ENCODE assay signal across 38 mouse cellular contexts in the genomic region with DNA sequence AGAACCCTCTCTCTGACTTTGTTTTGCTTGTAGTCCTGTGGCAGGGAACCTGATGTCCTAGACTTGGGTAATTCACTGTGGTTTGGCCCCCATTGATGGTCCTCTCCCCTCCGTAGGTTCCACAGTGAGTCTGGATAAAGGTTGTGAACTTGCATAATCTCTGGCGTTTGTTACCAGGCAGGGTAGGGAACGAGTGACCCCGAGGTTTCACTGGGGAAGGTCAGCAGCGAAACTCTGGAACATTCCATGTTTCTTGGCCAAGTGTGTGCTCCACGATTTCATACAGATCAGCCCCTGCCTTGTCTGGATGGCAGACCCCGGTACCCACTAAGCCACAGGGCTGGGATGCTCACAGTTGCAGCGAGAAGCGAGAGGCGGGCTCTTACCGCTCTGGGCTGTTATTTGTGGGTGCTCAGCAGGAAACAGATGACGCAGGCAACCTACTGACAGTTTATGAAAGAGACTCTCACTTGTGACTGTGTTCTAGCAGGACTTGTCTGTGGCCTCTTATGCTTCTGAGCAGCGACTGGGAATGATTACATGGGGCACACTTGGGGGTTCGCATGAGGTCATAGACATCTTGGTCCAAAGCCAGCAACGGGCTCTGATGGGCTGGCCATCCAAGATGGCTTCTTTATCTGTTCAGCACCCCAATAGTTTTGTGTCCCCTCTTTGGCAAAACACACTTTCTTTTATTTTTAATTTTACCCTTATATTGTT. TPM values are rescaled to one million over a fixed set of nuclear protein-coding genes. Genes with fewer than 3 reads are reported as not detected.
DNase-seq lines count a peak whose midpoint lies in the region; ATAC-seq and TF ChIP-seq lines count a peak whose summit lies in the region.
"Had no signal": no experiment of that assay in that cellular context is flagged by ENCODE, and none has a peak within 500 bp of the region (broad histone marks: within the 10 kb centered on the region; RNA-seq: fewer than 3 reads in every experiment).

No protein-coding gene starts in this region.

- no peaks in the 10 kb centered on the region for H3K36me3 ChIP-seq in liver, adult 2 months (ENCODE audit: control insufficient read depth, insufficient read depth, low read length)
- no peaks in the 10 kb centered on the region for H3K36me3 ChIP-seq in liver, embryonic 12.5 days
- H3K36me3 ChIP-seq: embryonic facial prominence, embryonic 12.5 days; heart, embryonic 10.5 days; heart, embryonic 15.5 days; hindbrain, embryonic 12.5 days; liver, embryonic 15.5 days; lung, embryonic 15.5 days; midbrain, embryonic 10.5 days; midbrain, embryonic 15.5 days; neural tube, embryonic 15.5 days had no signal

- TF ChIP-seq CTCF in liver, adult 2 months (IDR thresholded peaks at IDR 0.05; ENCODE audit: low read depth, low read length) = no peak

- H3K79me2 ChIP-seq in liver, adult 2 months (ENCODE audit: control insufficient read depth, insufficient read depth, low read length) = no peaks in the 10 kb centered on the region

- TF ChIP-seq POLR2A in liver, adult 2 months (IDR thresholded peaks at IDR 0.05; ENCODE audit: extremely low read depth, insufficient read depth, low read length) = no peak

- peak overlapping the region; percentile 85 for H3K27ac ChIP-seq in liver, adult 2 months (replicated peaks; ENCODE audit: insufficient read depth, low read depth, low read length)
- H3K27ac ChIP-seq in liver, embryonic 12.5 days = no peak overlapping the region
- H3K27ac ChIP-seq: embryonic facial prominence, embryonic 12.5 days; heart, embryonic 10.5 days; heart, embryonic 15.5 days; hindbrain, embryonic 12.5 days; kidney, postnatal 0 days; liver, embryonic 15.5 days; lung, embryonic 15.5 days; midbrain, embryonic 10.5 days; midbrain, embryonic 15.5 days had no signal

- peak; percentile 34 to 45 for DNase-seq in cerebellum, postnatal 25 days
- no peak for DNase-seq in cerebellum, adult 9-11 months
- DNase-seq in liver, adult 2 months (ENCODE audit: extremely low read depth, low read depth, low spot score) = peak; percentile 94
- DNase-seq in thymus, postnatal 10 days (ENCODE audit: low spot score in 2 of 2) = peak; percentile 11 to 17
- DNase-seq in thymus, postnatal 4 days = peak; percentile 40
- DNase-seq in urinary bladder, postnatal 4 days (ENCODE audit: low spot score in 2 of 2) = no peak
- DNase-seq: adrenal gland, adult 2 months; adrenal gland, postnatal 36 days; gastrocnemius, postnatal 14 days; heart, postnatal 36 days; kidney, adult 8-10 months; layer of hippocampus, adult 9-11 months; retina, postnatal 1 day; right cerebral cortex, postnatal 14 days had no signal

- peaks cover 30% of the 10 kb centered on the region for H3K4me1 ChIP-seq in liver, adult 2 months (ENCODE audit: control insufficient read depth, insufficient read depth, low read length)
- no peaks in the 10 kb centered on the region for H3K4me1 ChIP-seq in liver, embryonic 12.5 days
- H3K4me1 ChIP-seq: embryonic facial prominence, embryonic 12.5 days; heart, embryonic 10.5 days; liver, embryonic 15.5 days; lung, embryonic 15.5 days had no signal

- H3K9ac ChIP-seq in liver, adult 2 months (ENCODE audit: low read depth, low read length) = peak overlapping the region; percentile 35; the same call in 1 of the 2 replicates
- no peak overlapping the region for H3K9ac ChIP-seq in liver, embryonic 12.5 days
- H3K9ac ChIP-seq: embryonic facial prominence, embryonic 12.5 days; heart, embryonic 15.5 days; hindbrain, embryonic 12.5 days; liver, embryonic 15.5 days; lung, embryonic 15.5 days; midbrain, embryonic 15.5 days; neural tube, embryonic 15.5 days had no signal

- H3K4me3 ChIP-seq in liver, adult 2 months (ENCODE audit: insufficient read depth, low read depth, low read length) = no peak overlapping the region
- no peak overlapping the region for H3K4me3 ChIP-seq in liver, embryonic 12.5 days
- H3K4me3 ChIP-seq: embryonic facial prominence, embryonic 12.5 days; heart, embryonic 10.5 days; heart, embryonic 15.5 days; hindbrain, embryonic 12.5 days; liver, embryonic 15.5 days; lung, embryonic 15.5 days; midbrain, embryonic 10.5 days; midbrain, embryonic 15.5 days; neural tube, embryonic 15.5 days had no signal

- 34% methylated on average over 15 of the region's 15 CpGs for WGBS in liver, adult 2 months
- WGBS in liver, embryonic 12.5 days (ENCODE audit: insufficient replicate concordance) = 60% methylated on average over 15 of the region's 15 CpGs

- ATAC-seq in liver, embryonic 12.5 days = no peak
- ATAC-seq: activated CD4-positive, CD25-positive, alpha-beta regulatory T cell, adult 4 months; forebrain, embryonic 14.5 days; intestine, embryonic 16.5 days; midbrain, embryonic 15.5 days had no signal

- no peaks in the 10 kb centered on the region for H3K9me3 ChIP-seq in liver, embryonic 12.5 days (replicated peaks)
- H3K9me3 ChIP-seq: embryonic facial prominence, embryonic 12.5 days; heart, embryonic 10.5 days; heart, embryonic 15.5 days; hindbrain, embryonic 12.5 days; liver, embryonic 15.5 days; lung, embryonic 15.5 days; midbrain, embryonic 10.5 days; midbrain, embryonic 15.5 days; neural tube, embryonic 15.5 days had no signal

- no peak overlapping the region for H3K4me2 ChIP-seq in liver, embryonic 12.5 days
- H3K4me2 ChIP-seq: embryonic facial prominence, embryonic 12.5 days; heart, embryonic 15.5 days; hindbrain, embryonic 12.5 days; liver, embryonic 15.5 days; lung, embryonic 15.5 days; midbrain, embryonic 15.5 days; neural tube, embryonic 15.5 days had no signal

- H3K27me3 ChIP-seq in liver, adult 2 months (ENCODE audit: control insufficient read depth, insufficient read depth, low read length) = no peaks in the 10 kb centered on the region
- H3K27me3 ChIP-seq in liver, embryonic 12.5 days (replicated peaks) = no peaks in the 10 kb centered on the region
- H3K27me3 ChIP-seq: heart, embryonic 15.5 days; liver, embryonic 15.5 days; lung, embryonic 15.5 days; midbrain, embryonic 15.5 days; neural tube, embryonic 15.5 days had no signal

RNA-seq across cellular contexts. Expression of a gene that starts 7.7 kb away (rescaled TPM):
- total RNA-seq in liver, adult 2 months (2014; rRNA removed) = 815 and 1,088 TPM in 2 replicates
- polyA plus RNA-seq in liver, adult 2 months (2012; rRNA removed) = 868 and 1,411 TPM in 2 replicates
- 0.10 and 0.13 TPM in 2 replicates for polyA plus RNA-seq in liver, embryonic 12.5 days (2016; fragmentation: Nextera tagmentation; extraction: Ambion mirVana)
- total RNA-seq: CH12.LX; ES-E14; gastrocnemius, postnatal 14 days; granulocyte monocyte progenitor cell, adult 5-6 weeks; left cerebral cortex, postnatal 36 days; megakaryocyte progenitor cell, adult 5-6 weeks had no signal
- polyA plus RNA-seq: activated CD4-positive, CD25-positive, alpha-beta regulatory T cell, adult 4 months; C2C12; embryonic facial prominence, embryonic 12.5 days; forebrain, embryonic 14.5 days; heart, embryonic 10.5 days; hindbrain, embryonic 12.5 days; intestine, embryonic 16.5 days; kidney, postnatal 0 days; lung, embryonic 15.5 days; midbrain, embryonic 10.5 days; midbrain, embryonic 15.5 days; neural tube, embryonic 15.5 days; small intestine, adult 2 months; stomach, embryonic 14.5 days had no signal

RNA-seq across cellular contexts. Expression of a gene that starts 20.5 kb away (rescaled TPM):
- total RNA-seq in liver, adult 2 months (2014; rRNA removed) = 0.37 and 0.81 TPM in 2 replicates
- 0.23 and 0.70 TPM in 2 replicates for polyA plus RNA-seq in liver, adult 2 months (2012; rRNA removed)
- 0.07 and 0.15 TPM in 2 replicates for polyA plus RNA-seq in liver, embryonic 12.5 days (2016; fragmentation: Nextera tagmentation; extraction: Ambion mirVana)
- total RNA-seq: CH12.LX; granulocyte monocyte progenitor cell, adult 5-6 weeks; megakaryocyte progenitor cell, adult 5-6 weeks had no signal
- polyA plus RNA-seq: activated CD4-positive, CD25-positive, alpha-beta regulatory T cell, adult 4 months; adrenal gland, adult 2 months; C2C12 had no signal

RNA-seq across cellular contexts. Expression of a gene that starts 57.0 kb away (rescaled TPM):
- total RNA-seq in liver, adult 2 months (2014; rRNA removed) = 0.18 and 0.20 TPM in 2 replicates
- polyA plus RNA-seq in liver, adult 2 months (2012; rRNA removed) = 0.22 and 0.39 TPM in 2 replicates
- not detected in 2 replicates for polyA plus RNA-seq in liver, embryonic 12.5 days (2016; fragmentation: Nextera tagmentation; extraction: Ambion mirVana)
- total RNA-seq: CH12.LX; gastrocnemius, postnatal 14 days; granulocyte monocyte progenitor cell, adult 5-6 weeks; megakaryocyte progenitor cell, adult 5-6 weeks had no signal
- polyA plus RNA-seq: activated CD4-positive, CD25-positive, alpha-beta regulatory T cell, adult 4 months; brain, embryonic 14.5 days; C2C12; embryonic facial prominence, embryonic 12.5 days; forebrain, embryonic 14.5 days; hindbrain, embryonic 12.5 days; limb, embryonic 14.5 days; liver, embryonic 15.5 days; midbrain, embryonic 15.5 days; neural tube, embryonic 15.5 days had no signal

Comparison
In these comparisons a context has a peak if more than half of its experiments do, and no peak if none do; other contexts are left out.
1. DNase-seq: peak in cerebellum, postnatal 25 days (2 of 2), liver, adult 2 months (single experiment), thymus, postnatal 10 days (2 of 2) and thymus, postnatal 4 days (single experiment); none in cerebellum, adult 9-11 months (single experiment) and urinary bladder, postnatal 4 days (0 of 2).
2. RNA of a gene that starts 7.7 kb away (polyA plus RNA-seq): 868 to 1,411 TPM in liver, adult 2 months; 0.10 to 0.13 TPM in liver, embryonic 12.5 days; every median in the first group is over 100 times any median in the second.